Comparison of ENCODE assay signal across 28 mouse cellular contexts in genomic region chr16:31403971-31404370, GRCm38 (mm10).
"Had no signal": no experiment of that assay in that cellular context is flagged by ENCODE, and none has a peak within 500 bp of the region (broad histone marks: within the 10 kb centered on the region; RNA-seq: fewer than 3 reads in every experiment).

No protein-coding gene starts in this region.

- H3K9ac ChIP-seq: embryonic facial prominence, embryonic 12.5 days; embryonic facial prominence, embryonic 13.5 days; embryonic facial prominence, embryonic 15.5 days; forebrain, embryonic 12.5 days; forebrain, embryonic 13.5 days; forebrain, embryonic 15.5 days; forebrain, postnatal 0 days had no signal

- H3K27me3 ChIP-seq: embryonic facial prominence, embryonic 12.5 days; embryonic facial prominence, embryonic 13.5 days; embryonic facial prominence, embryonic 15.5 days; forebrain, embryonic 12.5 days; forebrain, embryonic 13.5 days; forebrain, embryonic 15.5 days had no signal

- ATAC-seq: forebrain, embryonic 13.5 days; forebrain, embryonic 14.5 days; forebrain, embryonic 15.5 days; forebrain, embryonic 16.5 days; forebrain, postnatal 0 days had no signal

- H3K4me1 ChIP-seq: embryonic facial prominence, embryonic 12.5 days; embryonic facial prominence, embryonic 15.5 days; forebrain, embryonic 12.5 days; forebrain, embryonic 13.5 days; forebrain, embryonic 15.5 days had no signal

- H3K27ac ChIP-seq: embryonic facial prominence, embryonic 10.5 days; embryonic facial prominence, embryonic 12.5 days; embryonic facial prominence, embryonic 13.5 days; embryonic facial prominence, embryonic 15.5 days; forebrain, embryonic 10.5 days; forebrain, embryonic 12.5 days; forebrain, embryonic 13.5 days; forebrain, embryonic 15.5 days; gastrocnemius, adult 2 months; heart, adult 2 months had no signal

- H3K36me3 ChIP-seq: embryonic facial prominence, embryonic 10.5 days; embryonic facial prominence, embryonic 12.5 days; embryonic facial prominence, embryonic 13.5 days; embryonic facial prominence, embryonic 15.5 days; forebrain, embryonic 10.5 days; forebrain, embryonic 12.5 days; forebrain, embryonic 15.5 days had no signal

- H3K9me3 ChIP-seq: embryonic facial prominence, embryonic 10.5 days; embryonic facial prominence, embryonic 12.5 days; embryonic facial prominence, embryonic 13.5 days; embryonic facial prominence, embryonic 15.5 days; forebrain, embryonic 10.5 days; forebrain, embryonic 12.5 days; forebrain, embryonic 13.5 days; forebrain, embryonic 15.5 days had no signal

- DNase-seq: cerebellum, adult 2 months; cerebellum, adult 8-10 months; cerebellum, adult 9-10 months; cerebellum, adult 9-11 months; cerebellum, postnatal 10 days; cerebellum, postnatal 14 days; cerebellum, postnatal 25 days; cerebellum, postnatal 36 days; embryo, embryonic 11 days; forebrain, postnatal 0 days; gastrocnemius, adult 2 months; gastrocnemius, postnatal 10 days; gastrocnemius, postnatal 14 days; gastrocnemius, postnatal 25 days; gastrocnemius, postnatal 36 days; heart, adult 18-20 months; heart, adult 2 months had no signal

- H3K4me3 ChIP-seq: embryonic facial prominence, embryonic 10.5 days; embryonic facial prominence, embryonic 12.5 days; embryonic facial prominence, embryonic 13.5 days; embryonic facial prominence, embryonic 15.5 days; erythroblast, embryonic 14.5 days; forebrain, embryonic 10.5 days; forebrain, embryonic 12.5 days; forebrain, embryonic 13.5 days; forebrain, embryonic 15.5 days; gastrocnemius, adult 2 months; heart, adult 2 months had no signal

- H3K4me2 ChIP-seq: embryonic facial prominence, embryonic 12.5 days; embryonic facial prominence, embryonic 13.5 days; embryonic facial prominence, embryonic 15.5 days; forebrain, embryonic 12.5 days; forebrain, embryonic 13.5 days; forebrain, embryonic 15.5 days had no signal
